Mouse (Mus musculus) lung, adult 2 months (tissue): ENCODE measurements around the gene Fastk.
"Not testable (repeated sequence)": the region's sequence is repeated elsewhere in the genome, so short reads cannot be mapped to it uniquely, and the experiment has no call there.

ENCODE experiments used
- CTCF ChIP-seq: fragments of 200-500 bp; IDR thresholded peaks from 2 replicates; pipeline ENCODE4 v1.5.1; 2011; ENCODE audit warnings: mild to moderate bottlenecking, low read length, control low read depth; ENCODE audit not compliant: insufficient read depth
- POLR2A ChIP-seq: fragments of 200-500 bp; IDR thresholded peaks from 2 replicates; pipeline ENCODE4 v1.6.1; 2011; ENCODE audit warnings: low read depth, mild to moderate bottlenecking, control low read depth, low read length, borderline replicate concordance; ENCODE audit errors: extremely low read depth

DNA sequence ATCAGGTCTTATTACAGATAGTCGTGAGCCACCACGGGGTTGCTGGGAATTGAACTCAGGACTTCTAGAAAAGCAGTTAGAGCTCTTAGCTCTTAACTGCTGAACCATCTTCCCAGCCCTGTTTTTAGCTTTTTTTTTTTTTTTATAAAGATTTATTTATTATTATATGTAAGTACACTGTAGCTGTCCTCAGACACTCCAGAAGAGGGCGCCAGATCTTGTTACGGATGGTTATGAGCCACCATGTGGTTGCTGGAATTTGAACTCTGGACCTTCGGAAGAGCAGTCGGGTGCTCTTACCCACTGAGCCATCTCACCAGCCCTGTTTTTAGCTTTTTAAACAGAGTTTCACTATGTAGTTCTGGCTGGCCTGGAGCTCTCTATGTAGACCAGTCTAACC, 48.8 kb downstream of the Fastk start:
- TF ChIP-seq CTCF, POLR2A: not testable (repeated sequence)
